Mouse (Mus musculus) layer of hippocampus, postnatal 36 days (tissue): Measurements from ENCODE around the gene Dctpp1. TPM values are rescaled to one million over a fixed set of nuclear protein-coding genes. Genes with fewer than 3 reads are reported as not detected.
"Not testable (repeated sequence)": the region's sequence is repeated elsewhere in the genome, so short reads cannot be mapped to it uniquely, and the experiment has no call there.

Experiments used
- DNase-seq, 2 experiments: peaks; one replicate each; pipeline ENCODE4 v3.0.0; 2022
- total RNA-seq, 2 experiments: library from RNA; stranded (reverse); gene quantifications; 2 replicates each; pipeline ENCODE4 v1.2.3; 2021

Gene Dctpp1
- total RNA-seq, 2 experiments from 2014 or later = 21.0 to 21.9 TPM

DNA sequence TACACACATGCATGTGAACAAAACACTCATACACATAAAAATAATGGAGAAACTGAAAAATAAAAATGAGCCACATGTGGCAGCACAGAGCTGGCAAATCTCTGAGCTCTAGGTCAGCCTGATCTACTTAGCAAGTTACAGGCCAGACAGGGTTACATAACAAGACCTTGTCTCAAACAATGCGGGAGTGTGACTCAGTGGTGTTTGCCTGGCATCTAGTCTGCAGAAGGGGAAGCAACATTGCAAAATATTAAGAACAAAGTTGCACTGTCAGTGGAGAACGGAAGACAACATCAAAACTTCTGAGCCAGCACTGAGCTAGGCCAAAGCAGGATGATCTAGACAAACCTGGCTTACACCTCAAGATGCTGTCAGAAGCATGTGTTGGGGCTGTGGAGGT lies 9.7 kb upstream of the Dctpp1 start:
- DNase-seq = no peak

DNA sequence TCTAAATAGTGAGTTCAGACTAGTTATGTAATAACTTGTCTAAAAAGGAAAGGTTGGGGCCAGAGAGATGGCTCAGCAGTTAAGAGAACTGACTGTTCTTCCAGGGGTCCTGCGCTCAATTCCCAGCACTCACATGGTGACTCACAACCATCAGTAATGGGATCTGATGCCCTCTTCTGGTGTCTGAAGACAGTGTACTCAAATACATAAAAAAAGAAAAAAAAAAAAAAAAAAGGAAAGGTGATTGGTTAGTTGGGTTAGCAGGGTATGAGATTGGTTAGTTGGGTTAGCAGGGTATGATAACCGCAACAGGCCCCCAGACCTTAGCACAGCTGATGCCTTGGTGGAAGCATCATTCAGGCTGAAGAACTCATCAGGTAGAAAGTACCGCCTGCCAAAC lies 3.0 kb upstream of the Dctpp1 start:
- no peak for DNase-seq

DNA sequence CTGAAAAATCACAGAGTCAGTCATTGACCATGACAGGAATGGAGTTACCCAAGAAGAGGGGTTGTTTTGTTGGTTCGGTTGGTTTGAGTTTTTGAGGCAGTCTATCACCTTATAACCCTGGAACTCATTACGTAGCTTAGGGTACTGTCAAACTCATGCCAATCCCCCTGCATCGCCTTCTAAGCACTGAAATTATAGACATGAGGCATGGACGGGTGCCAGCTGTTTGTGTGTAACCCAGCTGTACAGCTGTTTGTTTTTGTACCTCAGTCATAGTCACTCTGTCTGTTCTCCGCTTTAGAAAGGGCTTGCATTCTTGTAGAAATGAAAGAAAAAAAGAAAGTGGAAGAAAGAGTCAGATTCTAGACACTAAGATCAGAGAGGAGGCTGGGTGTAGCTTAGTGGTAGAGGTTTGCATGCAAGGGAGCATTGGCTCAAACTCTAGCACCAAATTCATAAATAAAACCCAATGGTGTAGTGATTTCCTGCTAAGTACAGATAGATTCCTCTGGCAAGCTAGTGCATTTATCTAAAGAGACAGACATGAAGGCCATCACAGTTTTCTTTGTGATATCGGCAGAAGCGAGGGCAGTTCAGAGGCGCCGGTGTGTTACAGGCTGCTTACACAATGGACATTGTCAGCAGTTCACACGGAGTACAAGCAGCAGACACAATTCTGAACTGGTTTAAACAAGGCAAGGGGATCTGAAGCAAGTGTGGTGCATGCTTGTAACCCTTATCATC lies 1.9 kb upstream of the Dctpp1 start:
- DNase-seq = no peak

DNA sequence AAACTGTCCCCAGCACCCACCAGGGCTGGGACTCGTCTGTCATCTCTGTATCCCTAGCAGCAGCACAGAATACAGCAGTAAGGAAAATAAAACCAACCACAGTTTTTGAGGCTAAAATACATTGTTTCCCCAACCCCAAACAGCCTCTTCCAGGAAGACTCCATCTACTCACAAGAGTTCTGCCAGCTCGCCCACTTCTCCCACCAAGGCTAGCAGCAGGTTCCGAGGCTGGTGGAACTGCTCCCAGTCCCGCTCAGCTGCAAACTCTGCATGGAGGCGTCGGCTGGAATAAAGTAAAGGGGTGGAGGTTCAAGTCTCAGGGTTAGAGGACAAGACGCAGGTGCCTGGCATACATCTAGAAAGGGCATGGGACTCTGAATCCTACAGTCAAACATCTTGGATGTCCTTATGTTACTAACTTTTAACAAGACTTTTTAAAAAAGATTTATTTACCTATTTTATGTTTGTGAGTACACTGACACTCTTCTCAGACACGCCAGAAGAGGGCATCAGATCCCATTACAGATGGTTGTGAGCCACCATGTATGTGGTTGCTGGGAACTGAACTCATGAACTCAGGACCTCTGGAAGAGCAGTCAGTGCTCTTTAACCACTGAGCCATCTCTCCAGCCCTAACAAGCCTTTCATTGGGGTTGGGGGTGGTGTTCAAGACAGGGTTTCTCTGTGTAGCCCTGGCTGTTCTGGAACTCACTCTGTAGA lies 1.2 kb downstream of the Dctpp1 start:
- no peak for DNase-seq

DNA sequence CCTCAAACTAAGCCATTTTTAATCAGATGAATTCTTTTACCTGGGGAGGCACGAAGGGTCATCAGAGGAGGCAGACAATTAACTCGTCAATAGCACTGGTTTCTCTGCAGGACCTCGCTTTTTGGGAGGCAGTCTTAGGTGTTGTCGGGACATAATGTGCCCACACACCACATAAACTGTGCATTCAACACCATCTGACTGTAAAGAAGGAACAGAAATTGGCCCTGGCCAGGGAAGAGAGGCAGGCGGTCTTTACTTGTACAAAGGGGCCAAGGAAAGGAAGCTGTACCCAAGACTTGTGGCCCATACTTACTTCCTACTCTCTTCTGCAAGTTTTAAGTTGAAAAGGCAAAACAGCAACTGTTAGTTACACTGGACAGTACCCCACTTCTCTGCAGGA lies 4.0 kb downstream of the Dctpp1 start:
- DNase-seq = no peak

DNA sequence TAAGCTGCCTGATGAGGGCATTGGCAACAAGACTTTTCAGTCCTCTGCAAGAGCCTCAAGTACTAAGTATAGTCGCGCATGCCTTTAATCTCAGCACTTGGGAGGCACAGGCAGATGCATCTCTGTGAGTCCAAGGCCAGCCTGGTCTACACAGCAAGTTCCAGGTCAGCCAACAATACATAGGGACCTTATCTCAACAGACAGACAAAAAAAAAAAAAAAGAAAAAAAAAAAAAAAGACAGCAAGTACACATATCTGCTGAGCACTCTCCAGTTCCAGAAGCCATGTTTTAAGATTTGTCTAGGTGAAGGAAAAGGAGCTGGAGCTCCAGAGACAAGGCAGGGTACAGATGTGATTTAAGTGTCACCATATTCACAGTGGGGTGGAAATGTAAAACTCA lies 4.5 kb downstream of the Dctpp1 start:
- DNase-seq = no peak

DNA sequence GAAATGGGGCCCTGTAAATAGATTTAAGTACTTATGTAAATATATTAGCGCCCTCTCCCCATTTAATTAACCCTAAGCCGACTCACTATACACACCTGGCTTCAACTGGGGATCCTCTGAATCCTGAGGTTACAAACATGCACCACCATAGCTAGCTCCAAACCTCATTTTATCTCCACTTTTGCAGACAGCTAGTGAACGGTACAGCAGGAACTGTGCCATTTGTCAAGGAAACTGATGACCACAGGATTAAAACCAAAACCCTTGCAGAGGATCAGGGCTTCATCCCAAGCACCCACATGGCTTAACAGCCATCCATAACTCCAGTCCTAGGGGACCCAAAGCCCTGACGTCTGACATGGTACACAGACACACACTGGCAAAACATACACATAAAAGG lies 5.5 kb downstream of the Dctpp1 start:
- no peak for DNase-seq

DNA sequence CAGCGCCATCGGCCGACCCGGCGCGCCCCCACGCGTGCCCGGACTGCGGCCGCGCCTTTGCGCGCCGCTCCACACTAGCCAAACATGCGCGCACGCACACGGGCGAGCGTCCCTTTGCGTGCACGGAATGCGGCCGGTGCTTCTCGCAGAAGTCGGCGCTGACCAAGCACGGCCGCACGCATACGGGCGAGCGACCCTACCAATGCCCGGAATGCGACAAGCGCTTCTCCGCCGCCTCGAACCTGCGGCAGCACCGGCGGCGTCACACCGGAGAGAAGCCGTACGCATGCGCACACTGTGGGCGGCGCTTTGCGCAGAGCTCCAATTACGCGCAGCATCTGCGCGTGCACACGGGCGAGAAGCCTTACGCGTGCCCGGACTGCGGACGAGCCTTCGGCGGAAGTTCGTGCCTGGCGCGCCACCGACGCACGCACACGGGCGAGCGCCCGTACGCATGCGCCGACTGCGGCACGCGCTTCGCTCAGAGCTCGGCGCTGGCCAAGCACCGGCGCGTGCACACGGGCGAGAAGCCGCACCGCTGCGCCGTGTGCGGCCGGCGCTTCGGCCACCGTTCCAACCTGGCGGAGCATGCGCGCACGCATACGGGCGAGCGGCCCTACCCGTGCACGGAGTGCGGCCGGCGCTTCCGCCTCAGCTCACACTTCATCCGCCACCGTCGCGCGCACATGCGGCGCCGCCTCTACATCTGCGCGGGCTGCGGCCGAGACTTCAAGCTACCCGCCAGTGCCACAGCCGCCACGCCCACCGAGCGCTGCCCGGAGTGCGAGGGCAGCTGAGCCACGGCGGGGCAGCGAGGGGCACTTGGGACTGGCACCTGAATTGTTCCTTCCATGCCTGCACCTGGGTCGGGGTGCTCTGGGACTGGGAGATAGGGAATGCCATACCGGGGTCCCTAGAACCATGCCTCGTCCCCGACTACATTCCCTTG lies 6.4 kb downstream of the Dctpp1 start:
- peak; percentile 95 for DNase-seq

DNA sequence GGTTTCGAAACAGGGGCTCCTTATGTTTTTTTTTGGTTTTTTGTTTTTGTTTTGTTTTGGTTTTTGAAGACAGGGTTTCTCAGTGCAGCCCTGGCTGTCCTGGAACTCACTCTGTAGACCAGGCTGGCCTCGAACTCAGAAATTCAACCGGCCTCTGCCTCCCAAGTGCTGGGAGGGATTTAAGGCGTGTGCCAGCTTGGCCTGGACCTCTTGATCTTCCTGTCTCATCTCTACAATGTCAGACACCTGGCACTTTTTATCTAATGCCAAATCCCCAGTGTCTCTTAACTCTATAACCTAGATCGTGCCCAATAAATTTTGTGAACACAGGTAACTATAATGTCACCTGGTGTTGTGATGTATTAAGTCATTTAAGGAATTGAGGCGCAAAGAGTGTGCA lies 7.2 kb downstream of the Dctpp1 start:
- no peak for DNase-seq

DNA sequence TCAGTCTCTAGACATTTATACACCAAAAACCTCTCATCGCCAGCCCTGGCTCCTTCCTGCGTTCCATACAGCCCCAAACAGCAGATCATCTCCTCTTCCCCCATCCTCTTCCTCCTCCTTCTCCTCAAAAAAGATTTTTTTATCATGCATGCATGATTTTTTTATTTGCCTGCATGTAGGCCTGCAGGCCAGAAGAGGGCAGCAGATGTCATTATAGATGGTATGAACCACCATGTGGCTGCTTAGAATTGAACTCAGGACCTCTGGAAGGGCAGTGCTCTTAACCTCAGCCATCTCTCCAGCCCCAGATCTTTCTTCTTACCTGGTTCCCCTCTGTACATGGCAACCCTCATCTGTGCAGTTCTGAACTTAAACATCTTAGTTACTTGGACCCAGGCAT lies 8.1 kb downstream of the Dctpp1 start:
- DNase-seq = no peak

DNA sequence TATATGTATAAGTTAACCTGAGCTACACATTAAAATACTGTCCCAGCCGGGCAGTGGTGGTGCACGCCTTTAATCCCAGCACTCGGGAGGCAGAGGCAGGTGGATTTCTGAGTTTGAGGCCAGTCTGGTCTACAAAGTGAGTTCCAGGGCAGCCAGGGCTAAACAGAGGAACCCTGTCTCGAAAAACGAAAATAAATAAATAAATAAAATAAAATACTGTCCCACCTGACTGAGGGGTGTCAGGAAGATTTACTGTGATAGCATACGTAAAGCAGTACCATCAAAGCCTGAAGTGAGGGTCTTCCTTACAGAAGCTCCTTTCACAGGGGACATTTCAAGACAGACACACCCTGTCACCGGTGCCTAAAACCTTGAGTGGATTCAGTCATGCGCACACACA lies 10.0 kb downstream of the Dctpp1 start:
- not testable (repeated sequence) for DNase-seq

DNA sequence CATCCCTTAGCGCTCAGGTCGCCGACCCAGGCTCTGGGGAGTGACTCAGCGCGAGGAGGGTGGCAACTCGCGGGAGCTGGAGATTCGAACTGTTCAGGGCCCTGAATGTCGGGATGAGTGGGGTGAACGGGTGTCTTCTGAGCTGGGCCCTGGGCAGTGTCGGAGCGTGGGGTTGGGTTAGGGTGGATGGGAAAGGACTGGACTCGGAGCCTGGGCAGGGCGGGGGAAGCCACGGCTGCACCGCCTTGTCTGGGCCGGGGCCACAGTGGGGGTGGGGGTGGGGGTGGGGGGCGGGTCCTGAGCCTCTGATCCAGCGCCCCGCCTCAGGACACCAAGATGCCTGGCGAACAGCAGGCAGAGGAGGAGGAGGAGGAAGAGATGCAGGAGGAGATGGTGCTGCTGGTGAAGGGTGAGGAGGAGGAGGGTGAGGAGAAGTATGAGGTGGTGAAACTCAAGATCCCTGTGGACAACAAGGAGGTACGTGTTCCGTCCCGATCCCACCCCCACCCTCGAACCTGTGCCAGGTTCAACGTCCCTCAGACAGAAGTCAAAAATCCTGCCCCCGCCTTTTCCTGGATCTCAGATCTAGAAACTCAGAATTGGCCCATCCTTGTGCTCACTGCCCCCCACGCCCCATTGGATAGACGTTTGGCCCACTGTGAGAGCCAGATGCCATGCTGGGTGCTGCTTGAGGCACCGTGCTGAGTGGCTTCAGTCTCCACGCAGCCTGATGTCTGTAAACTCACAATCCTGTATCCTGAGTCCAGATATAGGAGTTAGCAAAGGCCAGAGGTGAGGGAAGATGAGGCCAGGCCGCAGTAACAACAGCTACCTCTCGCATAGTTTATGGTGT lies 15.6 kb downstream of the Dctpp1 start:
- DNase-seq = no peak

DNA sequence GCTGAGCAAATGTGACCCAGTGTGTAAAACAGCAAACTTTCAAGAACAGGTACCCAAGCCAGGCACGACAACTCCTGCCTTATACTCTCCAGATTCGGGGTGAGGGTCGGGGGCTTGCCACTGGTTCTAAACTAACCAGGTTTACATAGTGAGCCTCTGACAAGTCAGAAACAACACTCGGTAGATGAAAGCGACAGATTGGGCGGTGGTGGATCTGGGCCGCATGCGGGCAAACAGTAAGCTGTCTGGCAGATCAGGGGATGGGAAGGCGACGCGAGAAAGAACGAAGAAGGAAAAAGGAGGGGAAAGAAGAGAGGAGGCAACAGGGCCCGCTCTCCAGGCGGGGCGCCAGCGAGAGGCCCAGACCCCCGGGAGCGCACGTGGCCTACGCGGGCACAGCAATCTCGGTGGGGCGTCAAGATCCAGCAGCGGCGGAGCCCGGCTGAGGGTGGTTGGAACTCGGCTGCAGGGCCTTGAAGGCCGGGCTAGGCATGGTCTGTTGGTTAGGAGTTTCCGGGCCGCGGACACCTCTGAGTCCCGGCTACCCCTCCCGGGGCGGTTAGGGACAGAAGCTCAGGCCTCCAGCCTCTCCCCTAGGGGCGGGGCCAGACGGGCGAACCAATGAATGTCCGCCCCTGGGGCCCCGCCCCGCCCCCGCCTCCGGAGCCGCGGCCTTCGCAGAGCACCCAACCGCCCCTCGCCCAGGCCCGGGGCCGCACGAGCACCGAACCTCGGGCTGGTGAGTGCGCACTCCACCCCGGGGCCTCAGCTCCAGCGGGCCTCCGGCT lies 16.4 kb downstream of the Dctpp1 start, which contains the start of gene Zfp771:
Gene Zfp771, plus strand, starts transcription at position 405 of the 788 bp plus-strand sequence.
- peak; percentile 92 for DNase-seq

DNA sequence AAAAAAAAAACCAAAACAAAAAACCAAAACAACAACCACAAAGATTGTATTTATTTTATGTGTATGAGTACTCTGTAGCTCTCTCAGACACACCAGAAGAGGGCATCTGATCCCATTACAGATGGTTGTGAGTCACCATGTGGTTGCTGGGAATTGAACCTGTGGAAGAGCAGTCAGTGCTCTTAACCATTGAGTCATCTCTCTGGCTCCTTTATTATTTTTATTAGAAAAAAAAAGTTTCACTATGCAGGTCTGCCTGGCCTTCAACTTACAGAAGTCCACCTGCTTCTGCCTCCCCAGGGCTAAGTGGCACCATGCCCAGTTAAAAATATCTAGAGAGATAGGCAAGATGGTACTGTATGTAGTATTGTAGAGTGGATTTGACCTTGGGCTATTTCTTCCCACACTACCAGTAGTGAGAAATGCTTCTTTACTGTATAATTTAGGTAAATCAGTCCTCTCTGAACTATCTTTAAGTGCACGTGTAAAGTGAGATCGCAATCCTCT lies 17.1 kb downstream of the Dctpp1 start:
- DNase-seq = no peak

DNA sequence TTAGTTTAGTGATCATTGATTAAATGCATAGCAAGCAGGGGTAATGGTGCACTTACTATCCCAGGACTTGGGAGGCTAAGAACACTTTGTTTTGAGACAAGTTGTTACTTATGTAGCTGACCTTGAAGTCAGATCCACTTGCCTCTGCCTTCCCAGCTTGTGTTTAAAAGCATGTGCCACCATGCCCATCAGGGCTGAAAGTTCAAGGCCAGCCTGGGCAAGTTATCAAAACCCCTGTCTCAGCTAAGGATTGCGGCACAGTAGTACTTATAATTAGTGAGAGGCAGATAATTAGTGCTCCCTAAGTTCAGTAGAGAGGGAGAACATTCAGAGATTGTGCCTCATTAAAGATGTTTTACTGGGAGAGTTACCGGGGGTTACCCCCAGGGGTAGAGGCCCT lies 25.7 kb downstream of the Dctpp1 start:
- DNase-seq = no peak

DNA sequence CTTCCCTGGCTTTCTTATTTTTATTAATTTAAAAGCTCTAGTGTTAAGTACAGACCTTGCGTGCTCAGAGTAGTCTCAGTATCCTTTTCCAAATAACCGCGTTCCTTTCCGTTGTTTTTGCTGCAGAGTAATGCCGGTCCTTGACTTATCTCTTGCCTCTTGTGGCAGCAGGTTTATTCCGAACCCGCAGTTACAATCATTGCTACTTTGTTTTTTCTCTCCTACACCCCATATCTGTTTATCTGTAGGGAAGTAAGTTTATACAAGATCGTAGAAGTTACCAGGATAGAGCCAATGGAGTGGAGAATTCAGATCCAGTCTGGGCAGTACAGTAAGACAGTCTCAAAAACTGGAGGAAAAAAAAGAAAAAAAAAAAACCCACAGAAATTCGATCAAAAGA lies 26.7 kb downstream of the Dctpp1 start:
- DNase-seq = no peak

DNA sequence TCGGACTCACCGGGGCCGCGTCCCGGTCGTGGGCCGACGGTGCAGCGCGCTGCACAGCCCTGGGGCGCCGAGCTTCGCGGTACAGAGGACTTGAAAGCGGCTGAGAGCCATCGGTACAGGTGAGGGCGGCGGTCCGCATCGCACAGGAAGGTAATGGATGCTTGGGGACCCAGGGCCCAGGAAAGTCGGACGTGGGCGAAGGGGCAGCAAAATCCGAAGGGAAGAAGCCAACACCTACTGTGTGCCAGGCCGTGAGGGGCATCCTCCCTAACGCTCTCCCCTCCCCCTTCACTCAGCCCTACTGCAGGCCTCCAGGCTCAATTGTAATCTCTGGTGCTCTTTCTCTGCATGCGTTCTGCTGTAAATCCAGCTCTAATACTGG lies 27.1 kb downstream of the Dctpp1 start:
- no peak for DNase-seq

DNA sequence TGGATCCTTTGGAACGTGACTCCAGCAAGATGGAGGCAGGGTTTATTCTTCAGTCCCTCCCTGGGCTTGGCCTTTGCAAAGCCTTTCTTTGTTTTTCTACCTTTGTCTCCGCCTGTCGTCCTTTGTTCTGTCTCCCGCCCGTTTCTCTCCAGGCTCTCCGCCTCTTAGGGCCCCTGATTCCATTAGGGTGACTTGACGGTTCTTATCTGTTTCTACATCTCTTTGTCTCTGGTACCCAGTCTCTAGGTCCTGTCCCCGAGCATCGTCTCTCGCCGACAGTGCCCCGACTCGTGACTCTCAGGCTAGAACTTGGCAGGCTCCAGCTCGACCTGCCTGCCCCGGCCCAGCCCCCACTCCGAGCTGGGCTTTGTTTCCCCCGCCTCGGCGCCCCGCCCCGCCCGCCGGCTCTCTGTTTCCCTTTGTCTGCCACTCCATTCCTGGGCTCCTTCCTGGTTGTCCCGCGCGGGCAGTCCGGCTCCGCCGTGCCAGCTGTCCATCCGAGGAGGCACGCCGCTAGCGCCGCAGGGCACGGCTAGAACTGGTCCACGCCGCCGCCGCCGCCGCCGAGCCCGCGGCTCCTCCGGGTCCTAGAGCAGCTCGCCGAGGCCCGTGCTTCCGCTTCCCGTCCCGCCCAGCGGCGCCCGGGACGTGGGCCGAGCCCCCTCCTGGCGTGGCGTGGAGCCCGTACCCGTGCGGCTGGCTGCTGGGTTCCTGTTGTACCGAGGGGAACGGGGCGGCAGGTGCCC lies 27.7 kb downstream of the Dctpp1 start, which contains the start of the genes Zfp553 and Sept1:
Gene Zfp553, plus strand, starts transcription at position 440 of the 746 bp plus-strand sequence.
Gene Sept1, minus strand, starts transcription at position 509 of the 746 bp plus-strand sequence.
- peak; percentile 86 for DNase-seq

DNA sequence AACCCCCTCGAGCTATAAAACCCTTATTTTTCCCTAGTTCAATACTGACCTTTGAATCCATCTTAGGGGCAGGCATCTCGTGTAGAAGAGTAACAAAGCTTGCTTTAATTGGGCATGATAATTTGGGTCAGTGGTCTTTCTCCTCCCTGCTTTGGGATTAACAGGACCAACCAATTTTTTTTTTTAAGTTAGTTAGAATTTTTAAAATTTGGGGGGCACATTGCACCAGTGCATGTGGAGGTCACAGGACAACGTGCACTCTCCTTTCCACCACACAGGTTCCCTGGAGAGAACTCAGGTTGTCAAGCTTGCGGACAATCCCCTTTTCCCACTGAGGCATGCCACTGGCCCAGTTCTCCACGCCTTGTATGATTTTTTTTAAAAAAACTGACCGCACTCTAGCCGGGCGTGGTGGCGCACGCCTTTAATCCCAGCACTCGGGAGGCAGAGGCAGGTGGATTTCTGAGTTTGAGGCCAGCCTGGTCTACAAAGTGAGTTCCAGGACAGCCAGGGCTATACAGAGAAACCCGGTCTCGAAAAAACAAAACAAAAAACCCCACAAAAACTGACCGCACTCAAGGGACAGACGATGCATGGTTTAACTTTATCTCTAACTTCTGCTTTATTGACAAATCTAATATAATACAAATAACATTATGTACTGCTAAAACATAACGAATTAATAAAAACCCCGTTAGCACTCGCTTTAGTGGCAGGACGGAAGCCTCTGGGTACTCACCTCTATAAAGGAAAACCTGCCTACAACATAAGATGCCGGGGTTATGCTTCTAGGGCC lies 28.5 kb downstream of the Dctpp1 start:
- DNase-seq = no peak
